Mouse (Mus musculus): ENCODE results near the gene Vasn. TPM values are rescaled to one million over a fixed set of nuclear protein-coding genes. Genes with fewer than 3 reads are reported as not detected.
"Not testable (repeated sequence)": the region's sequence is repeated elsewhere in the genome, so short reads cannot be mapped to it uniquely, and the experiment has no call there.

Gene Vasn
- polyA plus RNA-seq, 1 experiment from 2014 or later: 3.0 TPM

DNA sequence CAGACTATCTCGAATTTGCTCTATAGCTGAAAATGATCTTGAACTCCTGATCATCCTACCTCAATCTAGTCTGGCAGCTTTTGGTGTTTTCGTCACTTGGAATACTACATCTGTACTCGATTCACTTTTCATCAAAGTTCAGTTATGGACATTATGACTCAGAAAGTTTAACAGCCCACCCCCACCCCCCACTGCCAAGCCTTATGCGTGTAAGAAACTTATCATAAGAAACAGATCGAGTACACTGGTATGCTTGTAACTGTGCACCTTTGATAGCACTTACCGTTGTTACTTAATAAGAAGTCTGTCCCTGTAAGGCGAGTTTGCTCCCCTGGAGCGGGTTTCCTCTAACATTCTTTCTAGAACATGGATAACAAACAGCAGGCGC lies 43.4 kb downstream of the Vasn start:
- ATAC-seq (ENCODE audit: low read depth): 0 out of 2 replicates have a peak, but pooled peaks have one; percentile 7
- peaks cover 5% of the 10 kb centered on the region for H3K36me3 ChIP-seq (ENCODE audit: control insufficient read depth, insufficient read depth)
- WGBS (ENCODE audit: insufficient replicate concordance): 13% methylated on average over 9 of the region's 9 CpGs
- H3K27me3 ChIP-seq (ENCODE audit: control insufficient read depth, insufficient read depth, low read depth, low read length): no peaks in the 10 kb centered on the region
- no peaks in the 10 kb centered on the region for H3K9me3 ChIP-seq (replicated peaks; ENCODE audit: control insufficient read depth, low read length)
- H3K4me1 ChIP-seq (ENCODE audit: control insufficient read depth, low read depth, low read length): peaks cover 44% of the 10 kb centered on the region
- H3K4me2 ChIP-seq (ENCODE audit: low read depth, low read length): peak overlapping the region; percentile 70
- peak overlapping the region; percentile 72 for H3K27ac ChIP-seq (ENCODE audit: low read length)
- peak overlapping the region; percentile 82 for H3K9ac ChIP-seq (ENCODE audit: low read depth, low read length)
- peak overlapping the region; percentile 82 for H3K4me3 ChIP-seq (ENCODE audit: low read depth, low read length)

DNA sequence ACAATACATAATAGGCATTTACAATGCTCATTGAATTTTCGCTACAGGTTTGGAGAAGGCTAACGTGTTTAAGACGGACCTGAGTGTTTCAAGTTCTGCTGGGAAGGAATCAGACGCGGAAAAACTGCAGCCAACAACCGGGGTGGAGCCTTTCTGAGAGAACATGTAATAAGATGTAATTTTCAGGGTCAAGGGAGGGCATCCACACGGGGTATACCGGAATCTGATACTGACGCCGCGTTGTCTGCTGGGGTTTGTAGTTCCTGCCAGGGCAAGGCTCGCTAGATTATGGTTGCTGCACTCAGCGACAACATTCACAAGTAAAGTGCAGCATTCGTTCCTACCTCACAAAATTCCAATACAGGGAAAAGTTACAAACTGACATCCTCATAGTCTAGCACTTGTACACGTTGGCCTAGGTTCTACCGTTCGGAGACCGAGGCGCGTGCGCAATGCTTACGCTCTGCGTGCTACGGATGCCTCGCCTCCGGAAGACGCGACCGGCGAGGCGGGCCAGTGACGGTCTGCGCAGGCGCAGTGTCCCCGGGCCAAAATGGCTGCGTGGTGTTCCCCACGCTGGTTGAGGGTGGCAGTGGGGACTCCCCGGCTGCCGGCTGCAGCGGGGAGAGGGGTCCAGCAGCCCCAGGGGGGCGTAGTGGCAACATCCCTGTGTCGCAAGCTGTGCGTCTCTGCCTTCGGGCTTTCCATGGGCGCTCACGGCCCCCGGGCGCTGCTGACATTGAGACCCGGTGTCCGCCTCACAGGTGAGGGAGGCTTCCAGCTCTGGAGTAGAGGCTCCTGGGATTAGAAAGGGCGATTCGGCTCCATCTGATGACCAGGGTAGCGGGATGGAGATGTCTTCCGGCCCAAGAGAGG lies 44.1 kb downstream of the Vasn start:
- peak; percentile 79 for ATAC-seq (ENCODE audit: low read depth)
- Histone ChIP-seq H3K27ac (ENCODE audit: low read length) (peak overlapping the region; percentile 72), H3K9ac (ENCODE audit: low read depth, low read length) (peak overlapping the region; percentile 82), H3K27me3 (ENCODE audit: control insufficient read depth, insufficient read depth, low read depth, low read length) (no peaks in the 10 kb centered on the region), H3K4me1 (ENCODE audit: control insufficient read depth, low read depth, low read length) (peaks cover 39% of the 10 kb centered on the region), H3K9me3 (replicated peaks; ENCODE audit: control insufficient read depth, low read length) (no peaks in the 10 kb centered on the region), H3K36me3 (ENCODE audit: control insufficient read depth, insufficient read depth) (peaks cover 6% of the 10 kb centered on the region), H3K4me2 (ENCODE audit: low read depth, low read length) (peak overlapping the region; percentile 70), H3K4me3 (ENCODE audit: low read depth, low read length) (peak overlapping the region; percentile 82)
- under 1% methylated on average over 54 of the region's 54 CpGs for WGBS (ENCODE audit: insufficient replicate concordance)

DNA sequence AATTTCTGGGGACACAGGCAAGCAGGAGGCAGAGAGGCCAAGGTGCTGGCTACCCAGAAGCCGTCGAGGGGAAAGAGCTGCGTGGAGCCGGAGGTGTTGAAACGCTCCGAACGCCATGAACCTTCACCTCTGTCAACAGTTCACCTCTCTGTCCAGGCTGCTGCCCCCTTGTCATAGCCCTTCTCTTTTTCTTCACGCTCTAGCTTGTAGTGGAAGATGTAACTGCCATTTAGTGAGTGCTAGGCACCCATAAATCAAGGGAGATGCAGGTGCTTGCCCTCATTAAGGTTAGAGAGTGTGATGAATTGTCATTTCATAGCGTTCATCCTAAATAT lies 44.7 kb downstream of the Vasn start:
- 0 out of 2 replicates have a peak, but pooled peaks have one; percentile 1 for ATAC-seq (ENCODE audit: low read depth)

DNA sequence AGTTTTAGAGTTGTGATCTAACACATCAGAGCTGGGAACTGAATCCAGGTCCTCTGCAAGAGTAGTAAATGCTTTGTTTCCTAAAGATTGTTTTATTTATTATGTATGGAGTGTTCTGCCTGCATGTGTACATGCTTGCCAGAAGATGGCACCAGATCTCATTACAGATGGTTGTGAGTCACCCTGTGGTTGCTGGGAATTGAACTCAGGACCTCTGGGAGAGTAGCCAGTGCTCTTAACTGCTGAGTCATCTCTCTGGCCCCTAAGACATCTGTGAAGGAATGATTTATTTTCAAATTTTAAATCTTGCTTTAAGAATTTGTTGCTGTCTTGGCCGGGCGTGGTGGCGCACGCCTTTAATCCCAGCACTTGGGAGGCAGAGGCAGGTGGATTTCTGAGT lies 49.6 kb downstream of the Vasn start:
- ATAC-seq (ENCODE audit: low read depth): not testable (repeated sequence)
- WGBS (ENCODE audit: insufficient replicate concordance): 93% methylated on average over 4 of the region's 4 CpGs

More for the DNA sequence above, 44.7 kb downstream of the Vasn start:
- H3K4me3 ChIP-seq (ENCODE audit: low read depth, low read length): peak overlapping the region; percentile 82
- no peaks in the 10 kb centered on the region for H3K27me3 ChIP-seq (ENCODE audit: control insufficient read depth, insufficient read depth, low read depth, low read length)
- H3K27ac ChIP-seq (ENCODE audit: low read length): peak overlapping the region; percentile 70
- 0% methylated on average over 9 of the region's 9 CpGs for WGBS (ENCODE audit: insufficient replicate concordance)
- peaks cover 33% of the 10 kb centered on the region for H3K4me1 ChIP-seq (ENCODE audit: control insufficient read depth, low read depth, low read length)
- peak overlapping the region; percentile 82 for H3K9ac ChIP-seq (ENCODE audit: low read depth, low read length)
- H3K4me2 ChIP-seq (ENCODE audit: low read depth, low read length): peak overlapping the region; percentile 70
- no peaks in the 10 kb centered on the region for H3K9me3 ChIP-seq (replicated peaks; ENCODE audit: control insufficient read depth, low read length)
- peaks cover 12% of the 10 kb centered on the region for H3K36me3 ChIP-seq (ENCODE audit: control insufficient read depth, insufficient read depth)

More for the DNA sequence above, 49.6 kb downstream of the Vasn start:
- not testable (repeated sequence) for H3K27me3 ChIP-seq (ENCODE audit: control insufficient read depth, insufficient read depth, low read depth, low read length); H3K4me3 ChIP-seq (ENCODE audit: low read depth, low read length); H3K9me3 ChIP-seq (replicated peaks; ENCODE audit: control insufficient read depth, low read length); H3K27ac ChIP-seq (ENCODE audit: low read length); H3K9ac ChIP-seq (ENCODE audit: low read depth, low read length); H3K4me2 ChIP-seq (ENCODE audit: low read depth, low read length)
- H3K36me3 ChIP-seq (ENCODE audit: control insufficient read depth, insufficient read depth): peaks cover 39% of the 10 kb centered on the region
- H3K4me1 ChIP-seq (ENCODE audit: control insufficient read depth, low read depth, low read length): peaks cover 13% of the 10 kb centered on the region

Other genes starting within 250 kb of the Vasn start
- 0.48 and 0.65 TPM in 2 replicates for gene Adcy9, start 219.4 kb upstream of the Vasn start, polyA plus RNA-seq (2015; fragmentation: Nextera tagmentation; extraction: Ambion mirVana)
- gene Srl, start 98.1 kb upstream of the Vasn start, polyA plus RNA-seq (2015; fragmentation: Nextera tagmentation; extraction: Ambion mirVana): 2.9 and 4.4 TPM in 2 replicates
- gene Tfap4, start 80.1 kb upstream of the Vasn start, polyA plus RNA-seq (2015; fragmentation: Nextera tagmentation; extraction: Ambion mirVana): 4.7 and 4.8 TPM in 2 replicates
- gene Glis2, start 45.2 kb upstream of the Vasn start, polyA plus RNA-seq (2015; fragmentation: Nextera tagmentation; extraction: Ambion mirVana): 2.1 and 2.5 TPM in 2 replicates
- 50.8 and 54.5 TPM in 2 replicates for gene Pam16, start 15.0 kb upstream of the Vasn start, polyA plus RNA-seq (2015; fragmentation: Nextera tagmentation; extraction: Ambion mirVana)
- 46.5 and 47.3 TPM in 2 replicates for gene Dnaja3, start within 50 bp of the Vasn start, polyA plus RNA-seq (2015; fragmentation: Nextera tagmentation; extraction: Ambion mirVana)
- gene Coro7, start 39.8 kb downstream of the Vasn start, polyA plus RNA-seq (2015; fragmentation: Nextera tagmentation; extraction: Ambion mirVana): 10.1 and 13.5 TPM in 2 replicates
- 29.1 and 35.1 TPM in 2 replicates for gene Nmral1, start 79.4 kb downstream of the Vasn start, polyA plus RNA-seq (2015; fragmentation: Nextera tagmentation; extraction: Ambion mirVana)
- 39.1 and 39.2 TPM in 2 replicates for gene Hmox2, start 86.4 kb downstream of the Vasn start, polyA plus RNA-seq (2015; fragmentation: Nextera tagmentation; extraction: Ambion mirVana)
- gene Cdip1, start 150.4 kb downstream of the Vasn start, polyA plus RNA-seq (2015; fragmentation: Nextera tagmentation; extraction: Ambion mirVana): 23.3 and 27.3 TPM in 2 replicates
- gene 4930562C15Rik, start 195.5 kb downstream of the Vasn start, polyA plus RNA-seq (2015; fragmentation: Nextera tagmentation; extraction: Ambion mirVana): 0.05 TPM in 1 of 2 replicates, not detected in the other
- 10.8 and 13.3 TPM in 2 replicates for gene Ubald1, start 240.4 kb downstream of the Vasn start, polyA plus RNA-seq (2015; fragmentation: Nextera tagmentation; extraction: Ambion mirVana)
- gene Mgrn1, start 246.3 kb downstream of the Vasn start, polyA plus RNA-seq (2015; fragmentation: Nextera tagmentation; extraction: Ambion mirVana): 28.2 and 30.4 TPM in 2 replicates

Measured in liver, embryonic 16.5 days (tissue).